Mouse (Mus musculus): ENCODE results near the gene 4932438H23Rik. TPM values are rescaled to one million over a fixed set of nuclear protein-coding genes. Genes with fewer than 3 reads are reported as not detected.

4932438H23Rik gene
- polyA plus RNA-seq, 1 experiment from 2014 or later: not detected

- Histone ChIP-seq H3K36me3 (no peaks in the 10 kb centered on the region), H3K4me2 (no peak overlapping the region), H3K27ac (no peak overlapping the region), H3K4me1 (replicated peaks) (0 out of 2 replicates have a peak, but pooled peaks cover 3% of the 10 kb centered on the region), H3K9me3 (replicated peaks) (no peaks in the 10 kb centered on the region), H3K4me3 (replicated peaks) (no peak overlapping the region), H3K9ac (no peak overlapping the region), H3K27me3 (peaks cover 32% of the 10 kb centered on the region)
- WGBS (ENCODE audit: insufficient replicate concordance): 46% methylated on average over 16 of the region's 16 CpGs
- DNase-seq: no peak
- no peak for ATAC-seq (ENCODE audit: low read depth)
Observed at GRCm38 (mm10) chr16:91056043-91056821, 38.7 kb downstream of the 4932438H23Rik start.

GRCm38 (mm10) chr16:91055150-91055549 is 39.8 kb downstream of the 4932438H23Rik start:
- Histone ChIP-seq H3K27ac (no peak overlapping the region), H3K4me1 (replicated peaks) (0 out of 2 replicates have a peak, but pooled peaks cover 3% of the 10 kb centered on the region), H3K36me3 (no peaks in the 10 kb centered on the region), H3K9me3 (replicated peaks) (no peaks in the 10 kb centered on the region), H3K4me2 (no peak overlapping the region), H3K27me3 (peaks cover 32% of the 10 kb centered on the region), H3K9ac (no peak overlapping the region), H3K4me3 (replicated peaks) (no peak overlapping the region)
- DNase-seq (no peak), ATAC-seq (ENCODE audit: low read depth) (no peak)
- WGBS (ENCODE audit: insufficient replicate concordance): 76% methylated on average over 5 of the region's 5 CpGs

- no peak for ATAC-seq (ENCODE audit: low read depth)
- Histone ChIP-seq H3K9ac (no peak overlapping the region), H3K9me3 (replicated peaks) (no peaks in the 10 kb centered on the region), H3K27me3 (peaks cover 22% of the 10 kb centered on the region), H3K4me1 (replicated peaks) (0 out of 2 replicates have a peak, but pooled peaks cover 3% of the 10 kb centered on the region), H3K4me3 (replicated peaks) (no peak overlapping the region), H3K36me3 (no peaks in the 10 kb centered on the region), H3K4me2 (no peak overlapping the region), H3K27ac (no peak overlapping the region)
- no peak for DNase-seq
- WGBS (ENCODE audit: insufficient replicate concordance): 48% methylated on average over 8 of the region's 8 CpGs
Observed at GRCm38 (mm10) chr16:91053599-91053998, 41.3 kb downstream of the 4932438H23Rik start.

GRCm38 (mm10) chr16:91045511-91045910 is 49.4 kb downstream of the 4932438H23Rik start:
- no peaks in the 10 kb centered on the region for H3K9me3 ChIP-seq (replicated peaks)
- peak overlapping the region; percentile 89 for H3K4me2 ChIP-seq
- 58% methylated on average over 8 of the region's 8 CpGs for WGBS (ENCODE audit: insufficient replicate concordance)
- ATAC-seq (ENCODE audit: low read depth) (no peak), DNase-seq (peak; percentile 48)
- no peak overlapping the region for H3K9ac ChIP-seq
- peaks cover 32% of the 10 kb centered on the region for H3K4me1 ChIP-seq (replicated peaks)
- H3K27me3 ChIP-seq: peaks cover 3% of the 10 kb centered on the region; the same call in 1 of the 2 replicates
- peak overlapping the region; percentile 93; the same call in 1 of the 2 replicates for H3K27ac ChIP-seq
- peak overlapping the region; percentile 99 for H3K4me3 ChIP-seq (replicated peaks)
- peaks cover 11% of the 10 kb centered on the region for H3K36me3 ChIP-seq

GRCm38 (mm10) chr16:91044270-91045182 is 50.4 kb downstream of the 4932438H23Rik start, which contains the start of gene Paxbp1:
Paxbp1 (minus strand) TSS chr16:91044543.
- Histone ChIP-seq H3K4me1 (replicated peaks) (peaks cover 34% of the 10 kb centered on the region), H3K4me2 (peak within 1 kb of the TSS; percentile 89), H3K27ac (peak within 1 kb of the TSS; percentile 93), H3K9ac (peak within 1 kb of the TSS; percentile 97), H3K36me3 (peaks cover 20% of the 10 kb centered on the region), H3K27me3 (peaks cover 3% of the 10 kb centered on the region; the same call in 1 of the 2 replicates), H3K4me3 (replicated peaks) (peak within 1 kb of the TSS; percentile 99), H3K9me3 (replicated peaks) (no peaks in the 10 kb centered on the region)
- ATAC-seq (ENCODE audit: low read depth) (peak; percentile 95), DNase-seq (peak; percentile 95)
- 1% methylated on average over 69 of the region's 70 CpGs for WGBS (ENCODE audit: insufficient replicate concordance)

- Histone ChIP-seq H3K9ac (peak overlapping the region; percentile 97), H3K4me3 (replicated peaks) (peak overlapping the region; percentile 99), H3K9me3 (replicated peaks) (no peaks in the 10 kb centered on the region), H3K27ac (peak overlapping the region; percentile 91), H3K4me2 (peak overlapping the region; percentile 89), H3K4me1 (replicated peaks) (peaks cover 34% of the 10 kb centered on the region), H3K36me3 (peaks cover 29% of the 10 kb centered on the region), H3K27me3 (peaks cover 3% of the 10 kb centered on the region; the same call in 1 of the 2 replicates)
- DNase-seq: peak; percentile 60
- ATAC-seq (ENCODE audit: low read depth): peak; percentile 47
- WGBS (ENCODE audit: insufficient replicate concordance): under 1% methylated on average over 50 of the region's 63 CpGs
Observed at GRCm38 (mm10) chr16:91043461-91044248, 51.3 kb downstream of the 4932438H23Rik start.

GRCm38 (mm10) chr16:91042640-91043039 is 52.3 kb downstream of the 4932438H23Rik start:
- Histone ChIP-seq H3K4me3 (replicated peaks) (peak overlapping the region; percentile 99), H3K27me3 (peaks cover 3% of the 10 kb centered on the region; the same call in 1 of the 2 replicates), H3K4me2 (peak overlapping the region; percentile 89), H3K4me1 (replicated peaks) (peaks cover 34% of the 10 kb centered on the region), H3K36me3 (peaks cover 39% of the 10 kb centered on the region), H3K9ac (peak overlapping the region; percentile 97), H3K9me3 (replicated peaks) (no peaks in the 10 kb centered on the region), H3K27ac (no peak overlapping the region; the same call in 1 of the 2 replicates)
- WGBS (ENCODE audit: insufficient replicate concordance): 51% methylated on average over 1 of the region's 1 CpGs
- no peak for ATAC-seq (ENCODE audit: low read depth)
- no peak for DNase-seq

- H3K9me3 ChIP-seq (replicated peaks): no peaks in the 10 kb centered on the region
- H3K36me3 ChIP-seq: peaks cover 91% of the 10 kb centered on the region
- no peaks in the 10 kb centered on the region for H3K27me3 ChIP-seq
- ATAC-seq (ENCODE audit: low read depth) (no peak), DNase-seq (no peak)
- no peak overlapping the region for H3K4me3 ChIP-seq (replicated peaks)
- H3K9ac ChIP-seq: no peak overlapping the region
- H3K4me2 ChIP-seq: no peak overlapping the region
- peaks cover 5% of the 10 kb centered on the region for H3K4me1 ChIP-seq (replicated peaks)
- WGBS (ENCODE audit: insufficient replicate concordance): 84% methylated on average over 10 of the region's 10 CpGs
- no peak overlapping the region for H3K27ac ChIP-seq
Observed at GRCm38 (mm10) chr16:91035866-91036265, 59.1 kb downstream of the 4932438H23Rik start.

GRCm38 (mm10) chr16:91030751-91031150 is 64.2 kb downstream of the 4932438H23Rik start:
- ATAC-seq (ENCODE audit: low read depth) (no peak), DNase-seq (no peak)
- Histone ChIP-seq H3K4me1 (replicated peaks) (no peaks in the 10 kb centered on the region), H3K9ac (no peak overlapping the region), H3K36me3 (peaks cover 89% of the 10 kb centered on the region), H3K9me3 (replicated peaks) (no peaks in the 10 kb centered on the region), H3K4me2 (no peak overlapping the region), H3K27ac (no peak overlapping the region), H3K4me3 (replicated peaks) (no peak overlapping the region), H3K27me3 (no peaks in the 10 kb centered on the region)
- 87% methylated on average over 4 of the region's 4 CpGs for WGBS (ENCODE audit: insufficient replicate concordance)

GRCm38 (mm10) chr16:91029901-91030300 is 65.0 kb downstream of the 4932438H23Rik start:
- Histone ChIP-seq H3K36me3 (peaks cover 91% of the 10 kb centered on the region), H3K4me3 (replicated peaks) (no peak overlapping the region), H3K27me3 (no peaks in the 10 kb centered on the region), H3K4me2 (no peak overlapping the region), H3K27ac (no peak overlapping the region), H3K4me1 (replicated peaks) (no peaks in the 10 kb centered on the region), H3K9ac (no peak overlapping the region), H3K9me3 (replicated peaks) (no peaks in the 10 kb centered on the region)
- WGBS (ENCODE audit: insufficient replicate concordance): 85% methylated on average over 2 of the region's 2 CpGs
- ATAC-seq (ENCODE audit: low read depth): no peak
- DNase-seq: no peak

All from liver, embryonic 13.5 days (tissue).